Mouse (Mus musculus) embryonic stem cell, embryonic (primary cell): ENCODE data around the gene Fam71e1.

Experiments used
- CTCF ChIA-PET, 4 experiments: fragments of 300-600 bp in 2 of 4; fragments of 350-600 bp in 2 of 4; sonication (Branson Sonifier 250); formaldehyde crosslinking; loops; one replicate each; lab custom pipeline; 2022; ENCODE audit warnings: inconsistent platforms in 2 of 4; lab: Charles Lee
- POLR2A ChIA-PET, 4 experiments: fragments of 300-600 bp in 2 of 4; fragments of 350-600 bp in 2 of 4; sonication (Branson Sonifier 250); formaldehyde crosslinking; loops; one replicate each; lab custom pipeline; 2022; ENCODE audit warnings: antibody characterized with exemption in 4 of 4, inconsistent platforms in 1 of 4; lab: Charles Lee

Gene Fam71e1

DNA sequence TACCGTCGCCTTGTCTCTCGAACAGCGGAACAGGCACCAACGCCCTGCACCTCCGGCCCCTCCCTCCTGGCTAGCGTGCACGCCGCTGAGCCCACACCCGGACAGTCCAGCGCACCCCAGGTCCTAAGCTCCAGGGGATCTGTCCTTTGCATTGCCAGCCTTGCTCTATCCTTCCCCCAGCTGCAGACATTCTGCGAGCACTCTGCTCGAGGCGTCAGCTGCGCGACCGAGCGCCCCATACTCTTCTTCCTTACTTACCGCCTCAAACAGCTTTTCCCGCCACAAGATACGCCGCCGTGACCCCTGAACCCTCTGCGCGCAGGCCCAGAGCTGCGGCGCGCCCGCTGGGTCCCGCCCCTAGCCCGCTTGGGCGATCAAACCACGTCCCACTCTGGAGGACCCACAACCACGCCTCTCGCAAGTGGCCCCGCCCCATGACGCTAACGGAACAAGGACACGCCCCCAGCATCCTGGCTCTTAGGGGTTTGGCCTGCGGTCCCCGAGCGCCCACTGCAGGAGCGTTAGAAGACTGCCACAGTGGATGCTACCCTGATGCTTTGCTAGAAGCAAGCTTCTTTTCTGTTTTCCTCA lies 52.2 kb downstream of the Fam71e1 start, which contains the start of gene Pold1:
Pold1 (minus strand) TSS at position 353 of the 591 bp plus-strand sequence.
- CTCF ChIA-PET, result interaction anchor here (0.5 to 5.6 kb wide), 61 partner anchors 8 to 623 kb away, joined by 3 to 71 read pairs (median 4); partner anchors contain the start of genes Emc10 (in 2 of the 4), Fam71e1 (in 2 of the 4), Kcnc3 (in 2 of the 4) and Akt1s1 (in 1 of the 4)
- POLR2A ChIA-PET, result interaction anchor here (0.6 to 5.3 kb wide), 58 partner anchors 8 to 469 kb away, joined by 3 to 49 read pairs (median 4); partner anchors contain the start of genes Emc10 (in 3 of the 4), Fam71e1 (in 3 of the 4), Kcnc3 (in 3 of the 4) and Josd2 (in 2 of the 4)

DNA sequence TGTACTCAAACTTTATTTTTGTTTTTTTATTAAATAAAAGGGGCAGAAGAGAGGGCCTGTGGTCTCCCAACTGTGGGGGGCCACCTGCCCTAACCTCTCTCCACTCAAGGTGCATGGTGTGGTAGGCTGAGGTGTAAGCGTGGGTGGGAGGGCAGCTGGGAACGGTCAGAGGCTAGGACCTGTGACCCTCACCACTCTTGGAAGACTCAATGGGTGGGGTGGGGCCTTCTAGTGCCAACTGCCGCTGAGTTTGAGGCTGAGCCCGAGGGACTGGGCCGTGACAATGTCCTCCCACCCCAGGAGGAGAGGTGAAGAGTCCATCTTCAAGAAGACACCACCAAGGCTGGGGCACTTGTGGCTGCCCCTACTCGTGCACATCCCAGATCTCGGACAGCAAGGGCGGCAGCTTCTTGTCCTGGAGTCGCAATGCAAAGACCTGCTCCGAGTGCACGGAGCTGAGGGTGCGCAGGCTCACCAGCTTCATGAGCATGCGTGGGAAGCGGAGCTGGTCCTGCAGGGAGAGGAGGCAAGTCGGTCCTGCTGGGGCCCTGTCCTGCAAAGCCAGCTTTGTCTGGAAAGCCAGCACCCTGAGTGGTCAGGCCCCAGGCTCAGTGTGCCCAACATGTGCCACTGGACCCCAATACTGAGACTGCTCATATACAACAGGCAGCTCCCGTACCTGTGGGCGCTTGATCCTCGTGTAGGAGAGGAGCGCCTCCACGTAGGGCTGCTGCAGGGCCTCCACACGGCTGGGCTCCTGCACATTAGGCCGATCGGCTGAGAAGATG lies 53.4 kb downstream of the Fam71e1 start:
- CTCF ChIA-PET, result interaction anchor here in 2 of 4 experiments (1.4 to 5.6 kb wide), 4 partner anchors 22 to 98 kb away, joined by 4 to 71 read pairs (median 10); no protein-coding TSS in a partner anchor
- POLR2A ChIA-PET, result interaction anchor here in 3 of 4 experiments (0.6 to 5.3 kb wide), 9 partner anchors 11 to 267 kb away, joined by 3 to 48 read pairs (median 4); partner anchors contain the start of genes Atf5 (in 1 of the 3), Il4i1 (in 1 of the 3), Kcnc3 (in 1 of the 3) and Nup62 (in 1 of the 3)

DNA sequence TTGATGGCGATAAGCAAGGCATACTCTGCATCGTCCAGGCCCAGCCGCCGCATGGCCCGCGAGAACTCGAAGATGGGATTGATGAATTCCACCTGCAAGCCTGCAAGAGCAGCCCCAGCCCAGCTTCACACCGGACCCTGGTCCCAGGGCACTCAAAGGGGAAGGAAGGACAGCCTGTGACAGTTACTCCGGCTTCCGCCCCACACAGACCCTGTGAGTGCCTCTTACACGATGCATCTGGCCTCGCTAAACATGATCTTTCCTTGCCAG lies 54.0 kb downstream of the Fam71e1 start:
- CTCF ChIA-PET, result interaction anchor here in 1 of 4 experiments (5.6 kb wide), 1 partner anchor 23 kb away, joined by 71 read pairs; no protein-coding TSS in a partner anchor
- POLR2A ChIA-PET, result interaction anchor here in 2 of 4 experiments (0.6 to 5.3 kb wide), 4 partner anchors 13 to 40 kb away, joined by 3 to 48 read pairs (median 12); partner anchors contain the start of gene Kcnc3 (in 1 of the 2)
